Mouse (Mus musculus): Measurements from ENCODE around the gene Celf1.

DNA sequence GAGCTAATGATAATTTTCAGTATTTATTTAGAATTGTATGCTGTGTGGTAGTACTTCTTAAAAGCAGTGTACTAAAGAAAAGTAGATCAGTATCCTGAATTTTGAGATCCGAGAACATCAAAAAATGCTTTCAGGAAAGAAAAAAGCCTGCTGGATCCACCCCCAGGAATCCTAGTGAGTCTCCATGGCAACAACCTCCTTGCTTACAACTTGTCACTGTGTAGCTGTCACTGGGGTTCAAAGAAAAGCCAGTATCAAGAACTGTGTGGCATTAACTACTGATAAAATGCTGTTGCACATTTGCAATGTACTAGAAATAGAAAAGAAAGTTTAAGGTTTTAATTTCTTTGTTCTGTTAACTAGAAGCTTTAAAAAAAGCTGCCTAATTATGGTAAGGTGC, 15.9 kb downstream of the Celf1 start:
- TF ChIP-seq CTCF (IDR thresholded peaks at IDR 0.05; ENCODE audit: control insufficient read depth, insufficient read depth, insufficient replicate concordance, low read depth, low read length) (no peak), POLR2A (IDR thresholded peaks at IDR 0.05; ENCODE audit: control insufficient read depth, low read depth, low read length) (no peak)

Measured in testis, adult 2 months (tissue).